Mouse (Mus musculus) spleen, postnatal 10 days (tissue): ENCODE results near the gene Fam221b.

Experiments used
- DNase-seq, 2 experiments: peaks; one replicate each; pipeline ENCODE4 v3.0.0; 2021 to 2022; ENCODE audit warnings: low spot score in 2 of 2

Gene Fam221b

DNA sequence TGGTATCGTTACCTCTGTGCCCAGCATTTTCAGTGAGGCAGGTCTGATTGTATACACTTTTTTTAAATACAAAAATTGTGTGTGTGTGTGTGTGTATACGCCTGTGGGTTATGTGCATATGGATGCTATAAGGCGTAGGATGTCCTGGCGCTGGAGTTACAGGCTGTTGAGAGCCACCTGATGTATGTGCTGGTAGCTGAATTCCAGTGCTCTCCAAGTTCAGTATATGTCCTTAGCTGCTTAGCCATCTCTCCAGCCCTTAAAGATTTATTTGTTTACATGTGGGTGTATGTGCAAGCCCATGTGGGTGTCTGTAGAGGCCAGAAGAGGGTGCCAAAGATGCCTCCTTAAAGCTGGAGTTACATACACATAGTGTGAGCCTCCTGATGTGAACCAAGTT lies 11.8 kb downstream of the Fam221b start:
- no peak for DNase-seq

- peak; percentile 91 to 94 for DNase-seq
These were observed 12.4 kb downstream of the Fam221b start, which contains the start of gene Hint2 for GRCm38 (mm10) chr4:43656339-43657109. Hint2 (minus strand) TSS chr4:43656466.

GRCm38 (mm10) chr4:43655656-43656338 lies 13.1 kb downstream of the Fam221b start:
- DNase-seq: no peak

DNA sequence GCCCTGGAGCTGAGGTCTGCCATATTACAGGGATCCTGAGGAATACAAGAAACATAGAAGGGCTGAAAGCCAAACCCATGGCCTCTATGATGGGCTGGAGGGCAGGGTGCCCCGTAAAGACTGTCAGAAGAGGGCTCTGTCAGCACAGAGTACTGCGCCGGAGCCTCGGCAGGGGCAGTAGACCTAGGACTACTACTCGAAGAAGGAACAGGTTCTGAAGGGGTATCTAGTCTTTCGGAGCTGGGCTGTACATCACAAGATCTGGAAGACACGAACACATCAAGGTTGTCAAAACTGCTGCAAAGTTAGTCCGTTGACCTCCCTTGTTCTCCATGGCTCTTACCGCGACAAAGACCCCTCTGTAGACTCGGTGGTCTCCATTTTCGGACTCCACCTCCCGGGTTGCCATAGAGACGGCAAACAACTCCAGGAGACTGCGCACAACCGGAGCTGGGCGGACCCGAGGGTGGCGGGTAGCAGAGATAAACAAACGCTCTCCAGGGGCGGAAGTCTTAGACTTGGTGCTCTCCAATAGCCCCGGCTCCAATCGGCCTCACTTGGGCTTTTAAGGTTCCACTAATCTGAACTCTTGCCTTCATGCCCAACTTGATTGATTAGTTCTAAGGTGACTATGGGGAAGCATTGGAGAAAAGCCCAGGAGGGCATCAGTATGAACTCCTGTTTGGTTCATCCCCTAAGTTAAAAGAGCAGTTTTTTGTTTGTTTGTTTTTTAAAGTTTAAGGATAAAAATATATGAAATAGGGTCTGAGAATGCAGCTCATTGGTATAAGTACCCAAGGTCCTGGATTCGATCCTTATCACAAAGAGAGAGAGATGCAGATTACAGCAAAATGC lies 15.6 kb downstream of the Fam221b start, which contains the start of gene Spag8:
Gene Spag8, minus strand, starts transcription at position 434 of the 855 bp plus-strand sequence.
- DNase-seq: peak; percentile 16 to 62

- no peak for DNase-seq
These were observed 16.2 kb downstream of the Fam221b start for GRCm38 (mm10) chr4:43652726-43653125.

GRCm38 (mm10) chr4:43649783-43650182 lies 19.2 kb downstream of the Fam221b start:
- DNase-seq: no peak

GRCm38 (mm10) chr4:43640491-43640890 lies 28.5 kb downstream of the Fam221b start:
- peak in 1 of 2 experiments; percentile 6 for DNase-seq

GRCm38 (mm10) chr4:43640076-43640475 lies 28.9 kb downstream of the Fam221b start:
- DNase-seq: peak in 1 of 2 experiments; percentile 8

DNA sequence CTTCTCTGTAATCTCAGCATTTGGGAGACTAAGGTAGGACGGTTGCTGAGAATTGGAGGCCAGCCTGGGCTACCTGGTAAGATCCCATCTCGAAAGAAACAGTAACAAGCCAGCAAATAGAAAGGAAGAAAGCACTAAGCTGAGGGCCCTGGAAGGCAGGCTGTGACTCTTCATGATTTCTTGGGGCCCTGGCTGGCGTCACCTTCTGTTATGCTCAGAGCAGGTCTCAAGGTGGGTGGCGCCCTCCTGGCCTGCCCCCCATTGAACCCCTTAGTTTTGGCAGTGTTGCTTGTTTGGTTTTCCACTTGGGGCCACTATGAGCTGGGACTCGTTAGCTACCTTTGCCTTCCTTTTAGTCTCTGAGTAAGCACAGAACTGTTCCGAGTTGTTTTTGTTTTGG lies 32.2 kb downstream of the Fam221b start:
- DNase-seq: no peak

- DNase-seq: peak in 1 of 2 experiments; percentile 6
These were observed 34.1 kb downstream of the Fam221b start for GRCm38 (mm10) chr4:43634621-43635374.

DNA sequence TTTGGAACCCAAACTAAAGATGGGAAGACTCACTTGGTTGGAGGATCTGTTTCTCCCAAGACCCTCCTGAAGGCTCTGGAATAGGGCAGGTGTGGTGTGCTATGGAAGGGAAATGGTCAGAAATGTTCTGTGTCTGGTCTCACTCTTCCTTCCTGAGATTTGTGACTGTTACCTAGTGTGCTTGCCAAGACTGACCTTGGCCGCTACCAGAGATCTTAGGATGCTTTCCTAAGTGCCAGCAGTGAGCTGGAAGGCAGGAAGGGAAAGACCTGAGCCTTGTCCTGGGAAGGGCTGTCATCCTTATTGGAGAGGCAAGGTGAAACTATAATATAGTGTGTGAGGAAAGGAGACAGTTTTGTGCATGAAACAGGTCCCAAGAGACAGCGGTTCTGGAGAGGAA lies 35.2 kb downstream of the Fam221b start:
- peak in 1 of 2 experiments; percentile 5 for DNase-seq

DNA sequence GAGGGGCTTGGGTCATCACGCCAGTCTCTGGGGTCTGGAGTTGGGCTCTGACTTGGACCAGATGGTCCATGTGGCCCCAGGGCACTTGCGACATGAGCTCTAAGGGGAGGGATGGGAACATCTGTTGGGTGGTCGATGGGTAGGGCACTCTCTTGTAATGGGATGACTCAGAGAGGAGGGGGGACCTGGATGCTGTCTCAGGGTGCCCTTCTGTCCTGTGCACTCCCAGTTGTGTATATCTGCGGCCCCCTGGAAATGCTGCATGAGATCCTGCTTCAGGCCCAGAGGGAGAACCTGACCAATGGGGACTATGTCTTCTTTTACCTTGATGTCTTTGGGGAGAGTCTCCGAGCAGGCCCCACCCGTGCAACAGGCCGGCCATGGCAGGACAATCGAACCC lies 35.6 kb downstream of the Fam221b start:
- DNase-seq: peak in 1 of 2 experiments; percentile 9

DNA sequence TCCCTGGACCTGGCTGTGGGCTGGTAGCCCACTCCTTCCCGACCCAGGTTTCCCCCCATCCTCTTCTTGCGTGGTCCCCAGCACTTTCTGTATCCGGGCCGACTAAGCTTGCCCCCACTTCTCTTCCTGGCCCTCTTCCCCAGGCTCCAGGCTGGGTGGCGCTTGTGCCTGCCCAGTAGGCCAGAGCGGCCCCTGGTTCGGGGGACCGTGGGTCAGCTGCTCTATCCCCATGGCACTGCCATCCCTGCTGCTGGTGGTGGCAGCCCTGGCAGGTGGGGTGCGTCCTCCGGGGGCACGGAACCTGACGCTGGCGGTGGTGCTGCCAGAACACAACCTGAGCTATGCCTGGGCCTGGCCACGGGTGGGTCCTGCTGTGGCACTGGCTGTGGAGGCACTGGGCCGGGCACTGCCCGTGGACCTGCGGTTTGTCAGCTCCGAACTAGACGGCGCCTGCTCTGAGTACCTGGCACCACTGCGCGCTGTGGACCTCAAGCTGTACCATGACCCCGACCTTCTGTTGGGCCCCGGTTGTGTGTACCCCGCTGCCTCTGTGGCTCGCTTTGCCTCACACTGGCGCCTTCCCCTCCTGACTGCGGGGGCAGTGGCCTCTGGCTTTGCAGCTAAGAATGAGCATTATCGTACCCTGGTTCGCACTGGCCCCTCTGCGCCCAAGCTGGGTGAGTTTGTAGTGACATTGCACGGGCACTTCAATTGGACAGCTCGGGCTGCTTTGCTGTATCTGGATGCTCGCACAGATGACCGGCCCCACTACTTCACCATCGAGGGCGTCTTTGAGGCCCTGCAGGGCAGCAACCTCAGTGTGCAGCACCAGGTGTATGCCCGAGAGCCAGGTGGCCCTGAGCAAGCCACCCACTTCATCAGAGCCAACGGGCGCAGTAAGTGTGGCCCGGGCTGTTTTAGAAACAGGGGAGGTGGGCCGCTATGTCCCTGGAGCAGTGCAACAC lies 36.7 kb downstream of the Fam221b start:
- peak in 1 of 2 experiments; percentile 16 for DNase-seq

DNA sequence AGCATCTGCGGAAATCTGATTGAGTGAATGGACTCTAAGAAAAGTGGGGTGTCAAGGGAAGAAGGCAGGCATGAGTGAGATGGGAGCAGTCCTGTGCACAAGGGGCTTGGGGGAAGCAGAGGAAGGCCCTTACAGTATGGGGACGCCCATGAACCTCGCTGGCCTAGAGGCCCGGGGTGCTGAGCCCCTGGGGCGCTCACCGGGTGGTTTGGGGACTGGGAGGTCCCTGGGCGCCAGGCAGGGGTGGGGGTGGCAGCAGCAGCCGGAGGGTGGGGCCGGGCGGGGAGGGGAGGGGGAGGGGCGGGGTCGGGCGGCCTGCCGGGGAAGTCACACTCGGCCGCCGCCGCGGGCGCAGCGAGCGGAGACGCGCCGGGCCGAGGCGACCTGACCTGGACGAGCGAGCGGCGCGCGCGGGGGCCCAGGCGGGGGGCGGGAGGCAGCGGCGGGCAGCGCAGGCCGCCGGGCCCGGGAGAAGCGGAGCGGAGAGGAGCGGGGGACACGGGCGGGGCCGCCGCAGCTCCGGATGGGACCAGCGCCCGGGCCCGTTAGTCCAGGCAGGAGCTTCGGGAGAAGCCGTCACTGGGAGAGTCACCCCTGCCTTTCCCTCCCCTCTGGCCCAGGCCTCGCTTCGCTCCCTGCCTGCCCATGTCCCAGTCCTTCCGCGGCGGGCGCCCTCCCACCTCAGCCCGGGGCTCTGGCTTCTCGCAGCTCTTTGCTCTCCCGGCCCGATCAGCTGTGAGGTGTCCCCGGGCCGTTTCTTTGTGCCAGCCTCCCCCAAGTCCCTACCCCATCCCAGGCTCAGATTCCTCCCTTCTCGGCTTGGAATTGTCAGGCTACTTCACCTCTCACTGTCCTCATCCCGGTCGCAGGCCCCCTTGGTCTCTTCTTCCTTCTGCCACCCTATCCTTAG lies 37.6 kb downstream of the Fam221b start, which contains the start of gene Npr2:
Gene Npr2, plus strand, starts transcription at position 890 of the 910 bp plus-strand sequence.
- DNase-seq: peak in 1 of 2 experiments; percentile 29

- DNase-seq: peak in 1 of 2 experiments; percentile 14
These were observed 38.3 kb downstream of the Fam221b start for GRCm38 (mm10) chr4:43630671-43631045.

GRCm38 (mm10) chr4:43630030-43630581 lies 38.8 kb downstream of the Fam221b start:
- peak; percentile 65 to 81 for DNase-seq

DNA sequence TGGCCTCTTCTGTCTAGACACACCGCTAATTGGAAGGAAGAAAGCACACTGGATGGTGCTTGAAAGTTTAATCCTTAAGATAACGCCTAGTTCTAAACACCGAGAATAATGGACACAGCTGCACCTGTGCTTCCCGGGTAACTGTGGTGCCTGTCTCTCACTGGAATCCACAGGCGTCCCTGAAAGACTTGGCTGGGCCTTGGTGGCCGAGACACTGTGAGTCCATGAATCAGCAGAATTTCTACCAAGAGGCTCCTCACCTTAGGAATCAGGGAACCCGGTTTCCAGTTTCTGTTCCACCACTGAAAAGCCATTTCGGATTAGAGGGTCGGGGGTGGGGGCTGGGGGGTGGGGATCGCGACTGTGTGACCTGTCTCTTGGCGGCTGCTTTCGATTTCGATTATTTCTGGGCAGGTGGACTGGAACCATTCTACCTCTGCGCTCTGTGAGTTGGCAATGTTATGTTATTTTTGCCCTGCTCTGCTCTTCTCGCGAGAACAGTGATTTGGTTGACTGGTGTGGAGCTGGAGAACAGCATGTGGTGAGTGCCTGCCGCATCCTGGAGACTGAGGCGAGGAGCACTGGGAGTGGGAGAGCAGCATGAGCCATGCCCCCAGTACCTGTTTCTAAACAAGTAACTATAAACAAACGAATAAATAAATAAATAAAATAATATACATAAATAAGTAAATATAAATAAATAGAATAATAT lies 39.7 kb downstream of the Fam221b start:
- DNase-seq: peak in 1 of 2 experiments; percentile 17
